Comparison of ENCODE assay signal across 8 mouse cellular contexts in genomic region chr13:104681212-104681611, GRCm38 (mm10).
DNase-seq lines count a peak whose midpoint lies in the region; ATAC-seq lines count a peak whose summit lies in the region.
"Had no signal": no experiment of that assay in that cellular context is flagged by ENCODE, and none has a peak within 500 bp of the region (broad histone marks: within the 10 kb centered on the region; RNA-seq: fewer than 3 reads in every experiment).

No protein-coding gene starts in this region.

- H3K27ac ChIP-seq in hindbrain, embryonic 14.5 days: no peak overlapping the region
- no peak overlapping the region for H3K27ac ChIP-seq in hindbrain, embryonic 12.5 days
- H3K27ac ChIP-seq in midbrain, embryonic 11.5 days (ENCODE audit: low read depth, low read length): no peak overlapping the region
- no peak overlapping the region for H3K27ac ChIP-seq in midbrain, embryonic 10.5 days (replicated peaks)
- no peak overlapping the region for H3K27ac ChIP-seq in forebrain, embryonic 16.5 days (ENCODE audit: low read length)
- H3K27ac ChIP-seq: stomach, embryonic 15.5 days had no signal

- H3K36me3 ChIP-seq in hindbrain, embryonic 14.5 days (replicated peaks; ENCODE audit: control insufficient read depth, insufficient read depth): no peaks in the 10 kb centered on the region
- peaks cover 1% of the 10 kb centered on the region; the same call in 1 of the 2 replicates for H3K36me3 ChIP-seq in hindbrain, embryonic 12.5 days
- H3K36me3 ChIP-seq in midbrain, embryonic 11.5 days (ENCODE audit: control insufficient read depth, insufficient read depth, low read length): no peaks in the 10 kb centered on the region
- H3K36me3 ChIP-seq in midbrain, embryonic 10.5 days: peaks cover 7% of the 10 kb centered on the region
- no peaks in the 10 kb centered on the region for H3K36me3 ChIP-seq in forebrain, embryonic 16.5 days (ENCODE audit: control insufficient read depth, insufficient read depth)
- H3K36me3 ChIP-seq: stomach, embryonic 15.5 days had no signal

- H3K27me3 ChIP-seq in hindbrain, embryonic 14.5 days (ENCODE audit: control insufficient read depth, insufficient read depth, low read length): no peaks in the 10 kb centered on the region
- H3K27me3 ChIP-seq in hindbrain, embryonic 12.5 days: no peaks in the 10 kb centered on the region
- no peaks in the 10 kb centered on the region for H3K27me3 ChIP-seq in midbrain, embryonic 11.5 days (ENCODE audit: control insufficient read depth, insufficient read depth, low read length)
- H3K27me3 ChIP-seq in midbrain, embryonic 10.5 days (ENCODE audit: low read depth, poor library complexity, severe bottlenecking): no peaks in the 10 kb centered on the region
- no peaks in the 10 kb centered on the region for H3K27me3 ChIP-seq in forebrain, embryonic 16.5 days (replicated peaks; ENCODE audit: control insufficient read depth, insufficient read depth, low read length)
- H3K27me3 ChIP-seq: stomach, embryonic 15.5 days had no signal

- H3K4me3 ChIP-seq in hindbrain, embryonic 14.5 days (replicated peaks; ENCODE audit: low read length): no peak overlapping the region
- H3K4me3 ChIP-seq in hindbrain, embryonic 12.5 days: no peak overlapping the region
- H3K4me3 ChIP-seq in midbrain, embryonic 11.5 days (ENCODE audit: low read depth, low read length): no peak overlapping the region
- no peak overlapping the region for H3K4me3 ChIP-seq in midbrain, embryonic 10.5 days
- H3K4me3 ChIP-seq in forebrain, embryonic 16.5 days (replicated peaks; ENCODE audit: low read length): no peak overlapping the region
- H3K4me3 ChIP-seq: stomach, embryonic 15.5 days had no signal

- peak; percentile 80 for DNase-seq in hindbrain, embryonic 14.5 days (ENCODE audit: low spot score)
- DNase-seq in midbrain, embryonic 11.5 days (ENCODE audit: low spot score, missing footprints): peak; percentile 77
- DNase-seq in midbrain, embryonic 10.5 days (ENCODE audit: low spot score): no peak
- DNase-seq in right cerebral cortex, postnatal 4 days: no peak

- H3K4me2 ChIP-seq in hindbrain, embryonic 14.5 days (replicated peaks): no peak overlapping the region
- H3K4me2 ChIP-seq in hindbrain, embryonic 12.5 days (replicated peaks): no peak overlapping the region
- no peak overlapping the region for H3K4me2 ChIP-seq in midbrain, embryonic 11.5 days
- no peak overlapping the region for H3K4me2 ChIP-seq in forebrain, embryonic 16.5 days (ENCODE audit: low read length)
- H3K4me2 ChIP-seq: stomach, embryonic 15.5 days had no signal

- H3K9ac ChIP-seq in hindbrain, embryonic 14.5 days: no peak overlapping the region
- no peak overlapping the region for H3K9ac ChIP-seq in hindbrain, embryonic 12.5 days
- no peak overlapping the region for H3K9ac ChIP-seq in midbrain, embryonic 11.5 days (ENCODE audit: low read length)
- no peak overlapping the region for H3K9ac ChIP-seq in forebrain, embryonic 16.5 days (replicated peaks; ENCODE audit: low read depth, low read length)
- H3K9ac ChIP-seq: stomach, embryonic 15.5 days had no signal

- no peak for ATAC-seq in hindbrain, embryonic 14.5 days (ENCODE audit: low FRiP score)
- no peak for ATAC-seq in hindbrain, embryonic 12.5 days (ENCODE audit: low FRiP score)
- no peak for ATAC-seq in midbrain, embryonic 11.5 days (ENCODE audit: low FRiP score)
- peak; percentile 54; the same call in 1 of the 2 replicates for ATAC-seq in forebrain, embryonic 16.5 days
- no peak for ATAC-seq in erythroblast, adult 5-6 weeks (replicated peaks; ENCODE audit: low FRiP score, poor library complexity, severe bottlenecking)

- H3K9me3 ChIP-seq in hindbrain, embryonic 14.5 days (ENCODE audit: control insufficient read depth, low read length): no peaks in the 10 kb centered on the region
- no peaks in the 10 kb centered on the region for H3K9me3 ChIP-seq in hindbrain, embryonic 12.5 days (replicated peaks)
- no peaks in the 10 kb centered on the region for H3K9me3 ChIP-seq in midbrain, embryonic 11.5 days (ENCODE audit: control insufficient read depth, low read length)
- H3K9me3 ChIP-seq in midbrain, embryonic 10.5 days (replicated peaks): no peaks in the 10 kb centered on the region; the same call in 1 of the 2 replicates
- H3K9me3 ChIP-seq in forebrain, embryonic 16.5 days (ENCODE audit: control insufficient read depth, low read length): no peaks in the 10 kb centered on the region
- H3K9me3 ChIP-seq: stomach, embryonic 15.5 days had no signal

- WGBS in hindbrain, embryonic 14.5 days: 82% methylated on average over 1 of the region's 1 CpGs
- 72% methylated on average over 1 of the region's 1 CpGs for WGBS in hindbrain, embryonic 12.5 days
- 69% methylated on average over 1 of the region's 1 CpGs for WGBS in midbrain, embryonic 11.5 days
- 90% methylated on average over 1 of the region's 1 CpGs for WGBS in midbrain, embryonic 10.5 days
- WGBS in forebrain, embryonic 16.5 days: 76% methylated on average over 1 of the region's 1 CpGs

- no peaks in the 10 kb centered on the region for H3K4me1 ChIP-seq in hindbrain, embryonic 14.5 days (replicated peaks; ENCODE audit: control insufficient read depth, insufficient read depth, low read length)
- H3K4me1 ChIP-seq in hindbrain, embryonic 12.5 days: no peaks in the 10 kb centered on the region
- 0 out of 2 replicates have a peak, but pooled peaks cover 2% of the 10 kb centered on the region for H3K4me1 ChIP-seq in midbrain, embryonic 11.5 days (ENCODE audit: control insufficient read depth, insufficient read depth, low read length)
- H3K4me1 ChIP-seq in midbrain, embryonic 10.5 days: peaks cover 15% of the 10 kb centered on the region
- H3K4me1 ChIP-seq in forebrain, embryonic 16.5 days (replicated peaks; ENCODE audit: control insufficient read depth, insufficient read depth, low read length): no peaks in the 10 kb centered on the region
- H3K4me1 ChIP-seq: stomach, embryonic 15.5 days had no signal

Comparison
In these comparisons a context has a peak if more than half of its experiments do, and no peak if none do; other contexts are left out.
1. DNase-seq: peak in hindbrain, embryonic 14.5 days (single experiment) and midbrain, embryonic 11.5 days (single experiment); none in midbrain, embryonic 10.5 days (single experiment) and right cerebral cortex, postnatal 4 days (single experiment).